In genomic region chr2:20990056-20990455, GRCm38 (mm10) we compare ENCODE assay signal across 25 mouse cellular contexts. TPM values are rescaled to one million over a fixed set of nuclear protein-coding genes. Genes with fewer than 3 reads are reported as not detected.
DNase-seq lines count a peak whose midpoint lies in the region; ATAC-seq and TF ChIP-seq lines count a peak whose summit lies in the region.
"Had no signal": no experiment of that assay in that cellular context is flagged by ENCODE, and none has a peak within 500 bp of the region (broad histone marks: within the 10 kb centered on the region; RNA-seq: fewer than 3 reads in every experiment).

No protein-coding gene starts in this region.

- no peak overlapping the region for H3K9ac ChIP-seq in liver, adult 2 months (ENCODE audit: low read depth, low read length)
- H3K9ac ChIP-seq in kidney, embryonic 16.5 days (replicated peaks; ENCODE audit: low read length): no peak overlapping the region
- H3K9ac ChIP-seq: forebrain, embryonic 13.5 days; hindbrain, embryonic 14.5 days; liver, embryonic 14.5 days had no signal

- no peaks in the 10 kb centered on the region for H3K36me3 ChIP-seq in liver, adult 2 months (ENCODE audit: control insufficient read depth, insufficient read depth, low read length)
- H3K36me3 ChIP-seq in kidney, adult 2 months (ENCODE audit: control insufficient read depth, insufficient read depth, low read length): no peaks in the 10 kb centered on the region
- H3K36me3 ChIP-seq in kidney, embryonic 16.5 days (ENCODE audit: insufficient read depth, low read length): no peaks in the 10 kb centered on the region

- no peak for TF ChIP-seq CTCF in liver, adult 2 months (IDR thresholded peaks at IDR 0.05; ENCODE audit: low read depth, low read length)
- no peak for TF ChIP-seq CTCF in kidney, adult 2 months (conservative IDR thresholded peaks at IDR 0.05; ENCODE audit: insufficient read depth, insufficient read length, low read depth, low read length)

- no peaks in the 10 kb centered on the region for H3K79me2 ChIP-seq in liver, adult 2 months (ENCODE audit: control insufficient read depth, insufficient read depth, low read length)

- H3K27ac ChIP-seq in liver, adult 2 months (replicated peaks; ENCODE audit: insufficient read depth, low read depth, low read length): no peak overlapping the region
- no peak overlapping the region for H3K27ac ChIP-seq in kidney, adult 2 months (ENCODE audit: insufficient read depth, low read depth, low read length)
- no peak overlapping the region for H3K27ac ChIP-seq in kidney, embryonic 16.5 days (ENCODE audit: low read length)
- H3K27ac ChIP-seq: forebrain, embryonic 13.5 days; hindbrain, embryonic 14.5 days; layer of hippocampus, adult 2 months; liver, embryonic 14.5 days; macrophage had no signal

- H3K4me2 ChIP-seq in kidney, embryonic 16.5 days (replicated peaks; ENCODE audit: low read depth, low read length): no peak overlapping the region
- H3K4me2 ChIP-seq: forebrain, embryonic 13.5 days; hindbrain, embryonic 14.5 days had no signal

- intact Hi-C loops in heart, postnatal 25 days (cut with DNase I): no loop called here

- TF ChIP-seq POLR2A in liver, adult 2 months (IDR thresholded peaks at IDR 0.05; ENCODE audit: extremely low read depth, insufficient read depth, low read length): no peak
- TF ChIP-seq POLR2A in kidney, adult 2 months (IDR thresholded peaks at IDR 0.05; ENCODE audit: low read depth, low read length): no peak

- DNase-seq in liver, adult 2 months (ENCODE audit: extremely low read depth, low read depth, low spot score): peak; percentile 73
- DNase-seq in liver: no peak
- peak; percentile 82 for DNase-seq in kidney, adult 2 months
- peak; percentile 52 for DNase-seq in yolk sac, embryonic 10.5 days (ENCODE audit: low spot score)
- no peak for DNase-seq in layer of hippocampus, postnatal 14 days (ENCODE audit: low spot score in 2 of 2)
- no peak for DNase-seq in cerebellum, adult 11 months
- DNase-seq in heart, postnatal 25 days (ENCODE audit: low spot score): no peak
- DNase-seq: cerebellum, adult 9-10 months; cerebellum, postnatal 36 days; gastrocnemius, postnatal 10 days; heart, postnatal 4 days; left cerebral cortex, postnatal 4 days; lung, adult 2 months; lung, postnatal 10 days; midbrain, embryonic 14.5 days; right cerebral cortex, adult 18-20 months; right cerebral cortex, postnatal 4 days; thymus, postnatal 4 days had no signal

- H3K27me3 ChIP-seq in liver, adult 2 months (ENCODE audit: control insufficient read depth, insufficient read depth, low read length): no peaks in the 10 kb centered on the region
- H3K27me3 ChIP-seq in kidney, adult 2 months (replicated peaks; ENCODE audit: control insufficient read depth, insufficient read depth, low read length): no peaks in the 10 kb centered on the region
- no peaks in the 10 kb centered on the region for H3K27me3 ChIP-seq in kidney, embryonic 16.5 days (ENCODE audit: insufficient read depth, low read length)
- H3K27me3 ChIP-seq: forebrain, embryonic 13.5 days had no signal

- H3K4me3 ChIP-seq in liver, adult 2 months (ENCODE audit: insufficient read depth, low read depth, low read length): no peak overlapping the region
- H3K4me3 ChIP-seq in kidney, adult 2 months (ENCODE audit: insufficient read depth, low read depth, low read length): no peak overlapping the region
- H3K4me3 ChIP-seq in kidney, embryonic 16.5 days (ENCODE audit: low read length): no peak overlapping the region
- H3K4me3 ChIP-seq: forebrain, embryonic 13.5 days; layer of hippocampus, adult 2 months had no signal

- peak; percentile 86 for ATAC-seq in kidney, embryonic 16.5 days (ENCODE audit: low FRiP score, low TSS enrichment)
- ATAC-seq: CD4-positive, CD25-positive, alpha-beta regulatory T cell, adult 4 months; forebrain, embryonic 13.5 days had no signal

- 64% methylated on average over 3 of the region's 3 CpGs for WGBS in liver, adult 2 months
- 50% methylated on average over 3 of the region's 3 CpGs for WGBS in kidney, adult 2 months
- 22% methylated on average over 3 of the region's 3 CpGs for WGBS in kidney, embryonic 16.5 days

- peaks cover 4% of the 10 kb centered on the region; the same call in 1 of the 2 replicates for H3K9me3 ChIP-seq in kidney, embryonic 16.5 days (ENCODE audit: low read length)
- H3K9me3 ChIP-seq: forebrain, embryonic 13.5 days had no signal

- 0 out of 2 replicates have a peak, but pooled peaks cover 3% of the 10 kb centered on the region for H3K4me1 ChIP-seq in liver, adult 2 months (ENCODE audit: control insufficient read depth, insufficient read depth, low read length)
- peaks cover 5% of the 10 kb centered on the region; the same call in 1 of the 2 replicates for H3K4me1 ChIP-seq in kidney, adult 2 months (ENCODE audit: control insufficient read depth, insufficient read depth, low read length)
- 0 out of 2 replicates have a peak, but pooled peaks cover 5% of the 10 kb centered on the region for H3K4me1 ChIP-seq in kidney, embryonic 16.5 days (ENCODE audit: insufficient read depth, low read length)
- H3K4me1 ChIP-seq: forebrain, embryonic 13.5 days had no signal

RNA-seq across cellular contexts. Expression of gene Arhgap21, which starts 21.4 kb away (rescaled TPM):
- 19.2 and 25.7 TPM in 2 replicates for total RNA-seq in liver, adult 2 months (2014; rRNA removed)
- polyA plus RNA-seq in liver, adult 2 months (2012; rRNA removed): 6.0 and 7.2 TPM in 2 replicates
- polyA plus RNA-seq in kidney, adult 2 months (2012; rRNA removed): 9.5 and 11.3 TPM in 2 replicates
- 9.2 and 11.2 TPM in 2 replicates for polyA plus RNA-seq in kidney, embryonic 16.5 days (2015; fragmentation: Nextera tagmentation; extraction: Ambion mirVana)
- 100 to 1,000 TPM; 327 to 359 TPM for total RNA-seq in layer of hippocampus, postnatal 14 days (2021)
- total RNA-seq in heart, postnatal 25 days (2021): 10 to 100 TPM; 70.6 to 77.9 TPM

Comparison
In these comparisons a context has a peak if more than half of its experiments do, and no peak if none do; other contexts are left out.
1. DNase-seq: peak in liver, adult 2 months (single experiment), kidney, adult 2 months (single experiment) and yolk sac, embryonic 10.5 days (single experiment); none in liver (single experiment), layer of hippocampus, postnatal 14 days (0 of 2), cerebellum, adult 11 months (single experiment) and heart, postnatal 25 days (single experiment).
2. RNA of gene Arhgap21, which starts 21.4 kb away (total RNA-seq): 327 to 359 TPM in layer of hippocampus, postnatal 14 days; 70.6 to 77.9 TPM in heart, postnatal 25 days and 19.2 to 25.7 TPM in liver, adult 2 months; every median in the first group is over 4 times any median in the second.